Comparison of ENCODE assay signal across 8 mouse cellular contexts in genomic region chr7:144914948-144915750, GRCm38 (mm10). TPM values are rescaled to one million over a fixed set of nuclear protein-coding genes. Genes with fewer than 3 reads are reported as not detected.
A peak's percentile ranks its signal among the peaks of the same experiment; 100 is the strongest.
DNase-seq lines count a peak whose midpoint lies in the region; ATAC-seq and TF ChIP-seq lines count a peak whose summit lies in the region.

Gene LTO1, plus strand, starts transcription at chr7:144915100.

- no peak for TF ChIP-seq EP300 in ES-Bruce4 (IDR thresholded peaks at IDR 0.05; ENCODE audit: insufficient read depth, low read depth, low read length)

- no peak for TF ChIP-seq CTCF in ES-Bruce4 (IDR thresholded peaks at IDR 0.05; ENCODE audit: low read depth, low read length)

- no peaks in the 10 kb centered on the region for H3K9me3 ChIP-seq in ES-Bruce4 (replicated peaks; ENCODE audit: control insufficient read depth, insufficient read depth, low read length, poor library complexity, severe bottlenecking)
- no peaks in the 10 kb centered on the region for H3K9me3 ChIP-seq in forebrain, embryonic 11.5 days (ENCODE audit: control insufficient read depth, low read length)
- H3K9me3 ChIP-seq in heart, embryonic 16.5 days (replicated peaks; ENCODE audit: control insufficient read depth, low read length): no peaks in the 10 kb centered on the region
- H3K9me3 ChIP-seq in neural tube, embryonic 15.5 days (replicated peaks): no peaks in the 10 kb centered on the region

- no peaks in the 10 kb centered on the region for H3K4me1 ChIP-seq in ES-Bruce4 (ENCODE audit: control insufficient read depth, insufficient read depth, low read length)
- H3K4me1 ChIP-seq in forebrain, embryonic 11.5 days (replicated peaks; ENCODE audit: control insufficient read depth, insufficient read depth, low read length): peaks cover 6% of the 10 kb centered on the region; the same call in 1 of the 2 replicates
- H3K4me1 ChIP-seq in heart, embryonic 16.5 days (ENCODE audit: control insufficient read depth, insufficient read depth, low read length): peaks cover 7% of the 10 kb centered on the region
- H3K4me1 ChIP-seq in neural tube, embryonic 15.5 days: peaks cover 15% of the 10 kb centered on the region

- H3K4me2 ChIP-seq in forebrain, embryonic 11.5 days (ENCODE audit: low read depth, low read length, severe bottlenecking): peak within 1 kb of the TSS; percentile 91
- H3K4me2 ChIP-seq in heart, embryonic 16.5 days (ENCODE audit: low read depth, low read length): peak within 1 kb of the TSS; percentile 86
- peak within 1 kb of the TSS; percentile 87 for H3K4me2 ChIP-seq in neural tube, embryonic 15.5 days

- peak within 1 kb of the TSS; percentile 88 for H3K4me3 ChIP-seq in ES-Bruce4 (ENCODE audit: low read depth, low read length)
- peak within 1 kb of the TSS; percentile 76 for H3K4me3 ChIP-seq in forebrain, embryonic 11.5 days (ENCODE audit: low read depth, low read length)
- H3K4me3 ChIP-seq in heart, embryonic 16.5 days (ENCODE audit: low read length): peak within 1 kb of the TSS; percentile 83
- H3K4me3 ChIP-seq in neural tube, embryonic 15.5 days (replicated peaks): peak within 1 kb of the TSS; percentile 87

- ATAC-seq in forebrain, embryonic 11.5 days (replicated peaks; ENCODE audit: low FRiP score): peak; percentile 90
- ATAC-seq in heart, embryonic 16.5 days (replicated peaks; ENCODE audit: extremely low read depth, insufficient read depth, low FRiP score): peak; percentile 92
- ATAC-seq in neural tube, embryonic 15.5 days (ENCODE audit: low FRiP score): peak; percentile 92

- DNase-seq in c-Kit-positive CD71-positive TER-119-negative erythroid progenitor cells, embryonic 14.5 days (ENCODE audit: low read depth): peak; percentile 91
- peak; percentile 94 for DNase-seq in forebrain, embryonic 11.5 days (ENCODE audit: low spot score)
- DNase-seq in kidney, postnatal 4 days: peak; percentile 92 to 94
- peak; percentile 91 to 94 for DNase-seq in lung, adult 18-20 months
- DNase-seq in testis, postnatal 14 days (ENCODE audit: low spot score): peak; percentile 92

- WGBS in forebrain, embryonic 11.5 days: 1% methylated on average over 55 of the region's 55 CpGs
- 1% methylated on average over 54 of the region's 55 CpGs for WGBS in heart, embryonic 16.5 days
- WGBS in neural tube, embryonic 15.5 days: under 1% methylated on average over 55 of the region's 55 CpGs

- no peaks in the 10 kb centered on the region for H3K27me3 ChIP-seq in ES-Bruce4 (ENCODE audit: control insufficient read depth, insufficient read depth, low read length, poor library complexity, severe bottlenecking)
- H3K27me3 ChIP-seq in forebrain, embryonic 11.5 days (ENCODE audit: control insufficient read depth, insufficient read depth, low read length): no peaks in the 10 kb centered on the region
- no peaks in the 10 kb centered on the region for H3K27me3 ChIP-seq in heart, embryonic 16.5 days (ENCODE audit: control insufficient read depth, insufficient read depth, low read length)
- H3K27me3 ChIP-seq in neural tube, embryonic 15.5 days (replicated peaks): no peaks in the 10 kb centered on the region

- H3K9ac ChIP-seq in ES-Bruce4 (ENCODE audit: low read depth, poor library complexity, severe bottlenecking): peak within 1 kb of the TSS; percentile 61
- peak within 1 kb of the TSS; percentile 74 for H3K9ac ChIP-seq in forebrain, embryonic 11.5 days (ENCODE audit: low read length)
- peak within 1 kb of the TSS; percentile 83 for H3K9ac ChIP-seq in heart, embryonic 16.5 days (ENCODE audit: low read length)
- H3K9ac ChIP-seq in neural tube, embryonic 15.5 days (replicated peaks): peak within 1 kb of the TSS; percentile 94

- H3K36me3 ChIP-seq in ES-Bruce4 (ENCODE audit: control insufficient read depth, insufficient read depth, low read length, poor library complexity, severe bottlenecking): no peaks in the 10 kb centered on the region
- H3K36me3 ChIP-seq in forebrain, embryonic 11.5 days (ENCODE audit: control insufficient read depth, insufficient read depth, low read length): no peaks in the 10 kb centered on the region; the same call in 1 of the 2 replicates
- peaks cover 6% of the 10 kb centered on the region for H3K36me3 ChIP-seq in heart, embryonic 16.5 days (ENCODE audit: control insufficient read depth, insufficient read depth)
- peaks cover 29% of the 10 kb centered on the region for H3K36me3 ChIP-seq in neural tube, embryonic 15.5 days

- peak; percentile 43 for TF ChIP-seq POLR2A in ES-Bruce4 (IDR thresholded peaks at IDR 0.05; ENCODE audit: insufficient read depth, low read length)

- H3K27ac ChIP-seq in ES-Bruce4 (ENCODE audit: insufficient read depth, low read length): no peak within 1 kb of the TSS
- H3K27ac ChIP-seq in forebrain, embryonic 11.5 days (ENCODE audit: low read depth, low read length): peak within 1 kb of the TSS; percentile 70
- peak within 1 kb of the TSS; percentile 53 for H3K27ac ChIP-seq in heart, embryonic 16.5 days (ENCODE audit: low read length)
- H3K27ac ChIP-seq in neural tube, embryonic 15.5 days (replicated peaks): peak within 1 kb of the TSS; percentile 90

RNA-seq across cellular contexts. Expression of gene LTO1, which starts in this region (rescaled TPM):
- 21.5 and 30.7 TPM in 2 replicates for polyA plus RNA-seq in ES-Bruce4 (2011; ENCODE audit: insufficient read depth, insufficient read length, low read depth, missing spikeins)
- polyA plus RNA-seq in forebrain, embryonic 11.5 days (2014; fragmentation: Nextera tagmentation; extraction: Ambion mirVana): 29.2 and 31.1 TPM in 2 replicates
- 20.2 and 23.7 TPM in 2 replicates for polyA plus RNA-seq in heart, embryonic 16.5 days (2015; fragmentation: Nextera tagmentation; extraction: Ambion mirVana)
- polyA plus RNA-seq in neural tube, embryonic 15.5 days (2015; fragmentation: Nextera tagmentation; extraction: Ambion mirVana): 32.6 and 32.8 TPM in 2 replicates
